Mouse (Mus musculus): ENCODE measurements around the gene Shprh.
"Not testable (repeated sequence)": the region's sequence is repeated elsewhere in the genome, so short reads cannot be mapped to it uniquely, and the experiment has no call there.

Gene Shprh

DNA sequence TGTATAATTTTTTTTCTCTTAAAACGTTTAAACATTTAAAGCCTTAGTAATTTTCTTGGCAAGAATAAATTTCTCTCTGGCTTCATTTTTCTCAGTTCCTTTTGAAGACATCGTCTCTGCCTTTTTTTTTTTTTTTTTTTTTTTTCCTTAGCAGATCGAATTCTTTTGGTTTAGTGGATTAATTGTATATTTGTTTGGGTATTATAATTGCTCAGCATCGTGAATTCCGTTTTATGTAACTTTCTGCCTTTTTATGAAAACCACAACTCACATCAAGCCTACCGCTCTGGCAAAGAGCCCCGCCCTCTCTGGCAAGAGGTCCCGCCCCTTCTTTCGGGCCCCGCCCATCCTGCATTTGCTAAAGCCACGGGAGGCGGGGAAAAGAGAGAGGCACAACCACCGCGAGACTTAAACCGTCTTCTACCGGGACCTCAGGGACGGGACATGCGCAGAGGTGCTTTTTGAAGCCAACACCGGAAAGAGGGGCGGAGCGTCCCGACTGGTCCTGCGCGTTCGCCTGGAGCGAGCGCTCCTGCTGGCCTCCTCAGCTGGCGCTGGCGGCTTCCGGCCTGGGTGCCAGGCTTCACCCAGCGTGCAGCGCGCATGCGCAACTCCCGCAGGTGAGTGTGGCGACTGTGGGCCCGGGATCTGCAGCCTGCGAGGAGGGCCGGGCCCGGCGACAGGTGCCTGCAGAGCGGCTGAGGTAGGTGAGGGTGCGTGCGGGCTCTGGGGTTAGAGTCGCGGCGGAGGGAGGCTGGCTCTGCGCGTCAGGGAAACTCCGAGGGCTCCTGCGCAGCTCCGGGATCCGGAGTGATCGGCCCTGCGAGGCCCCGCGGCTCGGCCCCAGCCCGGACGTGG lies at the start of gene Shprh:
Shprh (plus strand) TSS at position 544 of the 858 bp plus-strand sequence.
- DNase-seq (ENCODE audit: low read depth), result peak; percentile 99

- no peak for DNase-seq (ENCODE audit: low read depth)
These were observed 27.4 kb upstream of the Shprh start for GRCm38 (mm10) chr10:11121781-11122180.

DNA sequence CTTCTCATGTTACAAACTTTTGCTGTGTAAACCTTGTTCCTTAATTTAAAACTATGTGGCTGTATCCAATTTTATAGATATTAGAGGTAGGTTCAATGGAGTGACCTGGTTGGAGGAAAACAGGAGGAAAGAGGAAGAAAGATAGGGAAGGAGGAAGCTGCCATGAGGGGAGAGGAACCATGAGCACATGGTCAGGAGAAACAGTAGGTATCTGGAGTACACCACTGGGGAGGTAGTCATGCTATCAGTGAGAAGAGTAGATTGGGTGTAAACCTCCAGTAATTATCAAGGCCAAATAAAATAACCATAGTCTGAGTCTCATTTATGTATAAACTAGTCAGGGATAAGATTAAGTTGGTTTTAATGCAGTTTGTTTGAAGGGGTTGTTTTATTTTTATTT lies 3.6 kb upstream of the Shprh start:
- DNase-seq (ENCODE audit: low read depth), result no peak

DNA sequence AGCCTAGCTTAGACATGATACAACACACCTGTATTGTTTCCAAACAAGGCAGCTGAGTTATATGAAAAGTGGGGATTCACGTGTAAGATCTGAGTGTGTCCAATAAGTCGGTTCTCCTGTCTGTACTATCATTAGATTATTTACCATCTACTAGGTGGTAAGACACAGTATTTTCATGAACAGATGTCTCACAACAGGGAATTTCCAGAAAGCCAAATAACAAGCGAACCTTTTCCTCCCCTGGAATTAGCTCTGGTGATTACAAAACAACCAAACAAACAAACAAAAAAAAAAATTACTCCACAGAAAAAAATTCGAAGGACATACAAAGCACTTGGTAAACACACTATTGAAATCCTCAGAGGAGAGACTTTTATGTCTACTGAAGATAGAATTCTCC lies 781 bp upstream of the Shprh start:
- no peak for DNase-seq (ENCODE audit: low read depth)

GRCm38 (mm10) chr10:11149742-11150125 lies 507 bp downstream of the Shprh start:
- no peak for DNase-seq (ENCODE audit: low read depth)

- DNase-seq (ENCODE audit: low read depth), result no peak
These were observed 2.4 kb downstream of the Shprh start for GRCm38 (mm10) chr10:11151644-11152043.

GRCm38 (mm10) chr10:11157039-11157438 lies 7.8 kb downstream of the Shprh start:
- no peak for DNase-seq (ENCODE audit: low read depth)

DNA sequence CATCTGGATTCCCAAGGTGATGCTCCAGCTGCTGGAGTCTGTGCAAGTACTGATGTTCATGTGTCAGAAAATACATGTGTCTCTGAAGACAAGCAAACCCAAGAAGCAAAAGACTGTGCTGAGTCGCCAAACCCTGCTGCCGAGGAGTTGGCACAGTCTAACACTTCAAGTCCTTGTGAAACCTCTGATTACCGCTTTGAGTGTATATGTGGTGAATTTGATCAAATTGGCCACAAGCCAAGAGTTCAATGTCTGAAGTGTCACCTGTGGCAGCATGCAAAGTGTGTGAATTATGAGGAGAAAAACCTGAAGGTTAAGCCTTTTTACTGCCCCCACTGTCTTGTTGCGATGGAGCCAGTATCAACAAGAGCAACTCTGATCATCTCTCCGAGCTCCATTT lies 15.3 kb downstream of the Shprh start:
- DNase-seq (ENCODE audit: low read depth), result no peak

DNA sequence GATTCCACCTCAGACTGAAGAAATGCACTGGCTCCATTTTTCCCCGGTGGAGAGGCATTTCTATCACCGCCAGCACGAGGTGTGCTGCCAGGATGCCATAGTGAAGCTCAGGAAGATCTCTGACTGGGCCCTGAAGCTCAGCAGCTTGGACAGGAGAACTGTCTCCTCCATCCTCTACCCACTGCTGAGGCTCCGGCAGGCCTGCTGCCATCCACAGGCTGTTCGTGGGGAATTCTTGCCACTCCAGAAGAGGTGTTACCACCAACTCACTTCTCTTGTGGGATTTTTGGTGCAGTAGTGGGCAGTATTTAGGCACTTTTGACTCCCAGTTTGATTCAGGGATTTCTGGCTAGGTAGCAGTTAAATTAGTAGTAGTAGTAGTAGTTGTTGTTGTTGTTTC lies 21.0 kb downstream of the Shprh start:
- DNase-seq (ENCODE audit: low read depth), result no peak

- no peak for DNase-seq (ENCODE audit: low read depth)
These were observed 22.4 kb downstream of the Shprh start for GRCm38 (mm10) chr10:11171615-11172014.

DNA sequence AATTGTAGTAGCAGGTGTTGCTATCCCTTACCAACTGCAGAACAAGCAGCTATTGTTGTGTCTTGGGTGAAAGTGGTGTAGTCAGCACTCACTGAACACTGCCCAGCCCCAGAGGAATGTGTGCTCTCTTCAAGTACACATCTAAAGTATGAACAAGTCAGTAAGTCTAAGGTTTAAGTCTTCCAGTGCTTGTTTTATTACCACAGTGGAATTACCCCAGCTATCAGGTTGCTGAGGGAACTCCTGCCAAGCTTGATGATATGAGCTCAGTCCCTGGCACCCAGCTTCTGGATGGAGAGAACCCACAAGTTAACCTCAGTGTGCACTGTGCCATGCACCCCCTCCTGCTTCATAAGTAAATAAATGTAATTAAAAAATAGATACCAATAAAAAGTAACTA lies 23.3 kb downstream of the Shprh start:
- DNase-seq (ENCODE audit: low read depth), result no peak

- peak; percentile 38 for DNase-seq (ENCODE audit: low read depth)
These were observed 26.7 kb downstream of the Shprh start for GRCm38 (mm10) chr10:11175801-11176482.

GRCm38 (mm10) chr10:11180077-11180476 lies 30.9 kb downstream of the Shprh start:
- DNase-seq (ENCODE audit: low read depth), result no peak

DNA sequence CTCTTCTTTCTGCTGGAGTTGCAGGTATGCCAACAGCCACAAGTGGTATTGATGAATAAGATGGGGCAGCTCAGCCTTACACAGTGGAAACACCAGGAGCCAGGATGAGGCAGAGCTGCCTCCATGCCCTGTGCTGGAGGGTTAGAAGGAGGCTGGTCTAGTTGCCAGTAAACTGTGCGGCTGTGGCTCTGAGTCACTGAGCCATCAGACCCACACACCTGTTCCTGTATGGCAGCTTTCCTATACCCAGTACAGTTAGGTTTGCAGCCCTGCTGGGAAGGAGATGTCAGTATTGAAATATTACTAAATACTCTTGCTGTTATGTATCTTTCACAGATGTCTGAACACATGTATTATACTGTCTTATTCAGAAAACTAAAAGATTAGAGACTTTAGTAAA lies 48.1 kb downstream of the Shprh start:
- no peak for DNase-seq (ENCODE audit: low read depth)

DNA sequence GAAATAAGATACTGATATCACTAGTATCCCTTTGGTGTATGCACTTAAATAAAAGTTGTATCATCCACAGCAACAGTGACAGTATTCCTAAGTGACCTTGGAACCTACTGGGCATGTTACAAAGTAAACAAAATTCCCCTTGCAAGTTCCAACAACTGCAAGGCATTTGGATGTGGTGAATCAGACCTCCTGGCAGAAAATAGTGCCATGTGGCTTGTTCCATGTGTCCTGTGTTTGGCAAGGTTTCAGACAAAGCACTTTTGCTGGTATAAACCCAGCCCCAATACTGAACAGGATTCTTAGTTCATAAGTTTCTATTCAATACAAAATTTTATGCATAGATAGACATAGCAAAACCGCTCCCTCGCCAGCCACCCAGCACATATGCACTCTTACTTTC lies 49.1 kb downstream of the Shprh start:
- no peak for DNase-seq (ENCODE audit: low read depth)

- DNase-seq (ENCODE audit: low read depth), result no peak
These were observed 50.8 kb downstream of the Shprh start for GRCm38 (mm10) chr10:11199980-11200379.

- not testable (repeated sequence) for DNase-seq (ENCODE audit: low read depth)
These were observed 56.7 kb downstream of the Shprh start for GRCm38 (mm10) chr10:11205883-11206282.

- peak; percentile 67 for DNase-seq (ENCODE audit: low read depth)
These were observed 59.4 kb downstream of the Shprh start for GRCm38 (mm10) chr10:11208670-11209069.

DNA sequence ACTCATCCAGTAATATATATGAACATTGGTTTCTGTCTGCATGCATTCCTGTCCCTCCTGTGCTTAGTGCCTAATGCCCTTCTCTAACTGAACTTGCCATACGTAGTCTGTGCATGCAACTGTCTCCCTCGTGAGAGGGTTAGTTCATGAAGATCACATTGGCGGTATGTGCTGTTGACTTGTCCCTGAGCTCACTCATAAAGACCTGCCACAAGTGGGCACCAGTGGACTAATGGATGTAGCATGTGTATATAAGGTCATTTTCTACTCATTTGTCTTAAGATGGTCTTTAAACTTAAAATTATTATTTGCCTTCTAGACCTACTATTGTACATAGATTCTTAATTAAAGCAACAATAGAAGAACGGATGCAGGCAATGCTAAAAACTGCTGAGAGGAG lies 62.8 kb downstream of the Shprh start:
- peak; percentile 41 for DNase-seq (ENCODE audit: low read depth)

DNA sequence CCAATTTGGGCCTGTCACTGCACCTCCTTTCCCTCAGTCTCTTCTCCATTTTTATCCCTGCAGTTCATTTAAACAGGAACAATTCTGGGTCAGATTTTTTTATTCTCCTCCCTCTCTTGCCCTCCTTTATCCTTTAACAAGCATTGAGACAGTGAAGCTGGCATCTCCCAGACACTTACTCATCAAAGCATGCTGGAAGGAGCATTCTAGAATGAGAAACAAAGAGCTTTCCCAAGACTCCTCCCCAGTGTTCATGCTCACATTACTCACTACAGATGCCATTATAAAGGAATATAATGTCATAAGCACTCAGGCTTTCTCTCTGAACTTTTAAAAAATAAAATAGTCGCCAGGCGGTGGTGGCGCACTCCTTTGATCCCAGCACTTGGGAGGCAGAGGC lies 77.2 kb downstream of the Shprh start:
- DNase-seq (ENCODE audit: low read depth), result no peak

GRCm38 (mm10) chr10:11229545-11230178 lies 80.4 kb downstream of the Shprh start:
- no peak for DNase-seq (ENCODE audit: low read depth)

DNA sequence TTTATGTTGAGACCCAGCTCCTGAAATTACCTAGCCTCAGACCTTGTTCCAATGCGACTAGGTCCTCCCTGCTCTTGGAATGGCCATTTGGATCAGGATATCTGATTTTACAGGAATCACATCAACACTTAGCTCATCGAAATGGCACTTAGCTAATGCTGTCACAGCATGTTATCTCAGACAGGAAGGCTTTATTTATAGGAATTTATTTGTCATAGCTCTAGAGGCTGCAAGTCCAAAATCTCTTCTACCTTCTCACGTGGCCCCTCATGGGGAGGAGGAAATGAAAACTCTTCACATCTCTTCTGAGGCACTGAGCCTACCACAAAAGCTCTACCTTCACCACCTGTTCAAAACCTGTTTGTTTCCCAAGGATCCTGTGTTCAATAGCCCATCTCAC lies 84.0 kb downstream of the Shprh start:
- no peak for DNase-seq (ENCODE audit: low read depth)

- DNase-seq (ENCODE audit: low read depth), result not testable (repeated sequence)
These were observed 93.8 kb downstream of the Shprh start for GRCm38 (mm10) chr10:11242988-11243387.

Measured in 416B (cell line).